Mouse (Mus musculus): ENCODE measurements around the gene Arvcf. TPM values are rescaled to one million over a fixed set of nuclear protein-coding genes. Genes with fewer than 3 reads are reported as not detected.

Gene Arvcf
- polyA plus RNA-seq, 2 experiments, result 6.4 to 7.4 TPM

DNA sequence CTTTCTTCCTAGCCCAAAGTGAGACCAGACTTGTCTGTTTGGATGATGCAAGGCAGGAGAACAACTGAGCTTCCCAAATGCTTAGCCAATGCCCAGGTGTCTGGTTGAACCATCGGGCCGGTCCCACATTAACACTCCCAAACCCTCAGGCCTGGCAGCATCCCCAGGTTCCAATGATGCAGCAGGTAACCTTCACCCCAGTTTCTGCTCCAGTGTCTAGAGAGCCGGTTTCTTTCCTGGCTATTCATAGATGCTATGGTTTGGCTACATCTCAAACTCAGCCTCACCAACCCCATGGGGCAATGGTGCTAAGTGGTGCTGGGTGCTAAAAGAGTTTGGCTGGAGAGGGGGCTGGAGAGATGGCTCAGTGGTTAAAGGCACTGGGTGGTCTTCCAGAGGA is 12.0 kb upstream of the Arvcf start:
- Histone ChIP-seq H3K27ac (no peak overlapping the region), H3K4me2 (ENCODE audit: low read depth) (no peak overlapping the region), H3K9me3 (ENCODE audit: control insufficient read depth, low read length) (no peaks in the 10 kb centered on the region), H3K4me1 (replicated peaks; ENCODE audit: control insufficient read depth in 2 of 2, insufficient read depth in 2 of 2, low read length in 1 of 2) (peaks cover under 1 to 7% of the 10 kb centered on the region in 2 experiments), H3K27me3 (ENCODE audit: control insufficient read depth, insufficient read depth, low read length) (no peaks in the 10 kb centered on the region), H3K36me3 (replicated peaks; ENCODE audit: control insufficient read depth, insufficient read depth, low read depth) (peaks cover 47% of the 10 kb centered on the region), H3K9ac (replicated peaks) (no peak overlapping the region), H3K4me3 (ENCODE audit: insufficient read depth in 1 of 2, low read depth in 2 of 2, low read length in 2 of 2) (no peak overlapping the region)
- DNase-seq (ENCODE audit: low read depth in 3 of 3, low spot score in 3 of 3) (no peak), ATAC-seq (ENCODE audit: insufficient read depth) (no peak)
- 91% methylated on average over 3 of the region's 3 CpGs for WGBS (ENCODE audit: insufficient replicate concordance)
- no peak for TF ChIP-seq CTCF (IDR thresholded peaks at IDR 0.05; ENCODE audit: low read depth)
- no peak for TF ChIP-seq EP300 (IDR thresholded peaks at IDR 0.05; ENCODE audit: low read depth)

DNA sequence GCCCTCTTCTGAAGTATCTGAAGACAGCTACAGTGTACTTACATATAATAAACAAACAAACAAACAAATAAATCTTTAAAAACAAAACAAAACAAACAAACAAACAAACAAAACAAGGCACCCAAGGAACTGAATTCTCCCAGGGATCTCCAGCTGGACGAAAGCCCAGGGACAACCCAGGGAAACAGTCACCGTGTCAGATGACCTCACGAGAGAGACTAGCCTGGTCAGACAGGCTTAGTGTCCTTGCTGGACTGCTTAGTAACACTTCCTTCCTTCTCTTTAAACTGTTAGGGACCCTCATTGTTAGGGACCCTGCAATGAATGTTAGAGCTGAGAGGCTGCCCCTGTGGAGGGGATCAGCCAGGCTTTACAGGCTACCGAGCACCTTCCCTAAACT is 10.7 kb upstream of the Arvcf start:
- ATAC-seq (ENCODE audit: insufficient read depth) (no peak), DNase-seq (ENCODE audit: low read depth in 3 of 3, low spot score in 3 of 3) (no peak)
- Histone ChIP-seq H3K27ac (no peak overlapping the region), H3K36me3 (replicated peaks; ENCODE audit: control insufficient read depth, insufficient read depth, low read depth) (peaks cover 47% of the 10 kb centered on the region), H3K4me3 (ENCODE audit: insufficient read depth in 1 of 2, low read depth in 2 of 2, low read length in 2 of 2) (no peak overlapping the region), H3K27me3 (ENCODE audit: control insufficient read depth, insufficient read depth, low read length) (no peaks in the 10 kb centered on the region), H3K9ac (replicated peaks) (no peak overlapping the region), H3K9me3 (ENCODE audit: control insufficient read depth, low read length) (no peaks in the 10 kb centered on the region), H3K4me2 (ENCODE audit: low read depth) (no peak overlapping the region), H3K4me1 (replicated peaks; ENCODE audit: control insufficient read depth in 2 of 2, insufficient read depth in 2 of 2, low read length in 1 of 2) (peaks cover 8 to 20% of the 10 kb centered on the region in 2 experiments)
- no peak for TF ChIP-seq EP300 (IDR thresholded peaks at IDR 0.05; ENCODE audit: low read depth)
- TF ChIP-seq CTCF (IDR thresholded peaks at IDR 0.05; ENCODE audit: low read depth), result no peak
- WGBS (ENCODE audit: insufficient replicate concordance), result 81% methylated on average over 4 of the region's 4 CpGs

- H3K4me1 ChIP-seq (replicated peaks; ENCODE audit: control insufficient read depth in 2 of 2, insufficient read depth in 2 of 2, low read length in 1 of 2), result peaks cover 11 to 35% of the 10 kb centered on the region in 2 experiments
- ATAC-seq (ENCODE audit: insufficient read depth) (no peak), DNase-seq (ENCODE audit: low read depth in 3 of 3, low spot score in 3 of 3) (no peak)
- no peaks in the 10 kb centered on the region for H3K9me3 ChIP-seq (ENCODE audit: control insufficient read depth, low read length)
- TF ChIP-seq CTCF (IDR thresholded peaks at IDR 0.05; ENCODE audit: low read depth), result no peak
- TF ChIP-seq EP300 (IDR thresholded peaks at IDR 0.05; ENCODE audit: low read depth), result no peak
- H3K27ac ChIP-seq, result no peak overlapping the region
- no peaks in the 10 kb centered on the region for H3K27me3 ChIP-seq (ENCODE audit: control insufficient read depth, insufficient read depth, low read length)
- peaks cover 32% of the 10 kb centered on the region for H3K36me3 ChIP-seq (replicated peaks; ENCODE audit: control insufficient read depth, insufficient read depth, low read depth)
- no peak overlapping the region for H3K4me3 ChIP-seq (ENCODE audit: insufficient read depth in 1 of 2, low read depth in 2 of 2, low read length in 2 of 2)
- WGBS (ENCODE audit: insufficient replicate concordance), result 71% methylated on average over 1 of the region's 1 CpGs
- H3K9ac ChIP-seq (replicated peaks), result no peak overlapping the region
- H3K4me2 ChIP-seq (ENCODE audit: low read depth), result no peak overlapping the region
Measured at GRCm38 (mm10) chr16:18339866-18340265, 8.1 kb upstream of the Arvcf start.

GRCm38 (mm10) chr16:18341605-18342004 is 6.4 kb upstream of the Arvcf start:
- peak overlapping the region; percentile 62 for H3K9ac ChIP-seq (replicated peaks)
- TF ChIP-seq CTCF (IDR thresholded peaks at IDR 0.05; ENCODE audit: low read depth), result no peak
- no peak for TF ChIP-seq EP300 (IDR thresholded peaks at IDR 0.05; ENCODE audit: low read depth)
- H3K27ac ChIP-seq, result peak overlapping the region; percentile 40
- peak overlapping the region; percentile 66 for H3K4me2 ChIP-seq (ENCODE audit: low read depth)
- peak in 1 of 3 experiments; percentile 24 for DNase-seq (ENCODE audit: low read depth in 3 of 3, low spot score in 3 of 3)
- peaks cover 22% of the 10 kb centered on the region for H3K36me3 ChIP-seq (replicated peaks; ENCODE audit: control insufficient read depth, insufficient read depth, low read depth)
- peaks cover 11 to 37% of the 10 kb centered on the region in 2 experiments for H3K4me1 ChIP-seq (replicated peaks; ENCODE audit: control insufficient read depth in 2 of 2, insufficient read depth in 2 of 2, low read length in 1 of 2)
- peak; percentile 31; the same call in 1 of the 2 replicates for ATAC-seq (ENCODE audit: insufficient read depth)
- peak overlapping the region; percentile 61 to 87 for H3K4me3 ChIP-seq (ENCODE audit: insufficient read depth in 1 of 2, low read depth in 2 of 2, low read length in 2 of 2)
- H3K27me3 ChIP-seq (ENCODE audit: control insufficient read depth, insufficient read depth, low read length), result peaks cover 4% of the 10 kb centered on the region
- 32% methylated on average over 8 of the region's 8 CpGs for WGBS (ENCODE audit: insufficient replicate concordance)
- no peaks in the 10 kb centered on the region for H3K9me3 ChIP-seq (ENCODE audit: control insufficient read depth, low read length)

DNA sequence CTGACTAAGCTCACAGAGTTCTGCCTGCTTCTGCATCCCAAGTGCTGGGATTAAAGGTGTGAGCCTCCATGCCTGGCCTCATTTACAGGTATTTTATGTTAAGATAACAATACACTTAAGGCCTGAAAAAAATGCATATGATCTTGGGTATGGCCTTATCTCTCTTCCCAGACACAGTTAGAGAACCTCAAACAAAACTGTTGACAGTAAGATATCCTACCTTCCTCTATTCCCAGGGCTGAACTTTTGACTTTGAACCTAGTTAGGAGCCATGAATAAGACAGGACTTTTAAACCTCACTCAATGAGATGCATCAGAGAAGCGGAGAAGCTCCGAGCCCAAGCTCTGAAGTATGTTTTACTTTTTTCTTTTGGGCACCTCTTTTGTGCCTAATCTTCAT is 5.9 kb upstream of the Arvcf start:
- peak; percentile 44 for ATAC-seq (ENCODE audit: insufficient read depth)
- WGBS (ENCODE audit: insufficient replicate concordance), result 25% methylated on average over 2 of the region's 2 CpGs
- TF ChIP-seq EP300 (IDR thresholded peaks at IDR 0.05; ENCODE audit: low read depth), result peak; percentile 86
- no peak for TF ChIP-seq CTCF (IDR thresholded peaks at IDR 0.05; ENCODE audit: low read depth)
- Histone ChIP-seq H3K4me2 (ENCODE audit: low read depth) (peak overlapping the region; percentile 66), H3K4me3 (ENCODE audit: insufficient read depth in 1 of 2, low read depth in 2 of 2, low read length in 2 of 2) (peak overlapping the region; percentile 61 to 87), H3K9me3 (ENCODE audit: control insufficient read depth, low read length) (no peaks in the 10 kb centered on the region), H3K27me3 (ENCODE audit: control insufficient read depth, insufficient read depth, low read length) (peaks cover 9% of the 10 kb centered on the region), H3K4me1 (replicated peaks; ENCODE audit: control insufficient read depth in 2 of 2, insufficient read depth in 2 of 2, low read length in 1 of 2) (peaks cover 11 to 37% of the 10 kb centered on the region in 2 experiments), H3K36me3 (replicated peaks; ENCODE audit: control insufficient read depth, insufficient read depth, low read depth) (peaks cover 18% of the 10 kb centered on the region), H3K9ac (replicated peaks) (peak overlapping the region; percentile 62), H3K27ac (peak overlapping the region; percentile 40)
- peak; percentile 66 to 72 (median 68) for DNase-seq (ENCODE audit: low read depth in 3 of 3, low spot score in 3 of 3)
